Mouse (Mus musculus) embryonic facial prominence, embryonic 15.5 days (tissue): ENCODE results near the gene Tln2. TPM values are rescaled to one million over a fixed set of nuclear protein-coding genes. Genes with fewer than 3 reads are reported as not detected.

Experiments used
- ATAC-seq: fragments of 200-750 bp; cut with Nextera tagmentation; 2 replicates; pipeline ENCODE4 v1.8.0; 2017; ENCODE audit warnings: low read depth, moderate TSS enrichment; ENCODE audit not compliant: insufficient number of reproducible peaks, low FRiP score, low TSS enrichment
- H3K27ac ChIP-seq: fragments of 300-500 bp; sonication (generic); replicated peaks from 2 replicates; pipeline ENCODE4 v1.5.1; 2015; ENCODE audit warnings: mild to moderate bottlenecking, inconsistent platforms
- H3K27me3 ChIP-seq: fragments of 300-500 bp; sonication (generic); 2 replicates; pipeline ENCODE4 v1.6.1; 2015; ENCODE audit warnings: inconsistent platforms
- H3K36me3 ChIP-seq: fragments of 300-500 bp; sonication (generic); 2 replicates; pipeline ENCODE4 v1.6.1; 2015; ENCODE audit warnings: mild to moderate bottlenecking, inconsistent platforms
- H3K4me1 ChIP-seq: fragments of 300-500 bp; sonication (generic); 2 replicates; pipeline ENCODE4 v1.6.1; 2015; ENCODE audit warnings: inconsistent platforms
- H3K4me2 ChIP-seq: fragments of 300-500 bp; sonication (generic); replicated peaks from 2 replicates; pipeline ENCODE4 v1.6.1; 2015; ENCODE audit warnings: mild to moderate bottlenecking, inconsistent platforms
- H3K4me3 ChIP-seq: fragments of 300-500 bp; sonication (generic); replicated peaks from 2 replicates; pipeline ENCODE4 v1.5.1; 2015; ENCODE audit warnings: mild to moderate bottlenecking, inconsistent platforms
- H3K9ac ChIP-seq: fragments of 300-500 bp; sonication (generic); 2 replicates; pipeline ENCODE4 v1.6.1; 2015; ENCODE audit warnings: inconsistent platforms
- H3K9me3 ChIP-seq: fragments of 300-500 bp; sonication (generic); replicated peaks from 2 replicates; pipeline ENCODE4 v1.6.1; 2016; ENCODE audit warnings: inconsistent platforms
- WGBS: fragments of 180-500 bp; shearing (Covaris S2); methylation state at CpG from one replicate; pipeline ENCODE4 v1.1.7; 2015; 5-methylcytosine and 5-hydroxymethylcytosine counted together
- polyA plus RNA-seq: library from polyadenylated mRNA; unstranded; fragments of >200 nt; fragmentation: Nextera tagmentation; extraction: Ambion mirVana; gene quantifications from 2 replicates; pipeline ENCODE4 v1.2.1, GENCODE M21; 2015

Gene Tln2
- polyA plus RNA-seq, 1 experiment from 2014 or later = 33.9 TPM

- no peak overlapping the region for H3K9ac ChIP-seq
- H3K36me3 ChIP-seq = peaks cover 29% of the 10 kb centered on the region; the same call in 1 of the 2 replicates
- H3K27ac ChIP-seq = no peak overlapping the region
- H3K4me3 ChIP-seq = no peak overlapping the region
- H3K4me2 ChIP-seq = no peak overlapping the region
- no peaks in the 10 kb centered on the region for H3K27me3 ChIP-seq
- H3K4me1 ChIP-seq = no peaks in the 10 kb centered on the region
- WGBS = 86% methylated on average over 9 of the region's 9 CpGs
- no peaks in the 10 kb centered on the region for H3K9me3 ChIP-seq
- ATAC-seq = no peak
These were observed 319.0 kb downstream of the Tln2 start for GRCm38 (mm10) chr9:67240456-67240855.

GRCm38 (mm10) chr9:67236987-67237386, 322.5 kb downstream of the Tln2 start:
- Histone ChIP-seq H3K27me3 (no peaks in the 10 kb centered on the region), H3K4me1 (no peaks in the 10 kb centered on the region; the same call in 1 of the 2 replicates), H3K27ac (no peak overlapping the region), H3K9ac (no peak overlapping the region), H3K9me3 (no peaks in the 10 kb centered on the region), H3K36me3 (peaks cover 29% of the 10 kb centered on the region; the same call in 1 of the 2 replicates), H3K4me3 (no peak overlapping the region), H3K4me2 (no peak overlapping the region)
- WGBS = 47% methylated on average over 3 of the region's 3 CpGs
- no peak for ATAC-seq

GRCm38 (mm10) chr9:67235441-67236217, 323.9 kb downstream of the Tln2 start:
- Histone ChIP-seq H3K4me1 (no peaks in the 10 kb centered on the region; the same call in 1 of the 2 replicates), H3K9ac (no peak overlapping the region), H3K27ac (peak overlapping the region; percentile 11; the same call in 1 of the 2 replicates), H3K4me2 (no peak overlapping the region), H3K4me3 (no peak overlapping the region), H3K36me3 (peaks cover 19% of the 10 kb centered on the region; the same call in 1 of the 2 replicates), H3K9me3 (no peaks in the 10 kb centered on the region), H3K27me3 (no peaks in the 10 kb centered on the region)
- no peak for ATAC-seq
- WGBS = 63% methylated on average over 12 of the region's 12 CpGs

GRCm38 (mm10) chr9:67229033-67229432, 330.5 kb downstream of the Tln2 start:
- H3K9me3 ChIP-seq = no peaks in the 10 kb centered on the region
- no peak overlapping the region for H3K9ac ChIP-seq
- peaks cover 22% of the 10 kb centered on the region for H3K4me1 ChIP-seq
- H3K4me2 ChIP-seq = no peak overlapping the region
- peak; percentile 68 for ATAC-seq
- peak overlapping the region; percentile 93 for H3K27ac ChIP-seq
- no peak overlapping the region for H3K4me3 ChIP-seq
- peaks cover 10% of the 10 kb centered on the region for H3K36me3 ChIP-seq
- 40% methylated on average over 5 of the region's 5 CpGs for WGBS
- no peaks in the 10 kb centered on the region for H3K27me3 ChIP-seq

DNA sequence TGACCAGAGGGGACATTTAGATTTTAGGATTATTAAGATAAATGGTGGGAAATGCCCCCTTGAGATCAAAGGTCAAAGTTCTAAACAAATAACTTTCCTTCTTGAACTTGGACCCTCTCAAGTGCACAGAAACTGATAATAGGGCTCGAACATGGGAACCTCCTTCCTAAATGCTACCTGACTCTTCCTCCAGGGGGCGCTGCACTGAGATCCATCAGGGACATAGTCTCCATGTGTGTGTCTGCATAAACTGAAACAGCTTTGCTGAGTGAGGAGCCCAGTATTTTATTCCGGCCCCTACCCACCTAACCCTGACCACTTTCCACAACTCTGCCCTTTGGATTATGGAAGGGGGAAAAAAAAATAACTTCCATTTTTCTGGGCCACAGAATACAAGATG, 339.1 kb downstream of the Tln2 start:
- no peak overlapping the region for H3K9ac ChIP-seq
- H3K4me3 ChIP-seq = no peak overlapping the region
- H3K9me3 ChIP-seq = no peaks in the 10 kb centered on the region
- peaks cover 15% of the 10 kb centered on the region for H3K36me3 ChIP-seq
- H3K4me1 ChIP-seq = peaks cover 15% of the 10 kb centered on the region
- no peak overlapping the region for H3K27ac ChIP-seq
- no peaks in the 10 kb centered on the region for H3K27me3 ChIP-seq
- ATAC-seq = no peak
- 66% methylated on average over 3 of the region's 3 CpGs for WGBS
- H3K4me2 ChIP-seq = no peak overlapping the region

GRCm38 (mm10) chr9:67218001-67218400, 341.5 kb downstream of the Tln2 start:
- peak; percentile 44; the same call in 1 of the 2 replicates for ATAC-seq
- Histone ChIP-seq H3K4me2 (no peak overlapping the region), H3K36me3 (peaks cover 14% of the 10 kb centered on the region), H3K9me3 (no peaks in the 10 kb centered on the region), H3K4me1 (peaks cover 23% of the 10 kb centered on the region), H3K27ac (peak overlapping the region; percentile 5), H3K4me3 (no peak overlapping the region), H3K27me3 (no peaks in the 10 kb centered on the region), H3K9ac (no peak overlapping the region)
- whole genome bisulfite sequencing = 49% methylated on average over 9 of the region's 9 CpGs

- no peaks in the 10 kb centered on the region for H3K27me3 ChIP-seq
- no peaks in the 10 kb centered on the region for H3K9me3 ChIP-seq
- H3K4me1 ChIP-seq = peaks cover 21% of the 10 kb centered on the region
- H3K27ac ChIP-seq = no peak overlapping the region
- ATAC-seq = no peak
- H3K4me3 ChIP-seq = no peak overlapping the region
- no peak overlapping the region for H3K4me2 ChIP-seq
- 70% methylated on average over 3 of the region's 3 CpGs for WGBS
- no peak overlapping the region for H3K9ac ChIP-seq
- 0 out of 2 replicates have a peak, but pooled peaks cover 2% of the 10 kb centered on the region for H3K36me3 ChIP-seq
These were observed 345.1 kb downstream of the Tln2 start for GRCm38 (mm10) chr9:67214191-67214985.

GRCm38 (mm10) chr9:67213275-67213674, 346.2 kb downstream of the Tln2 start:
- H3K9me3 ChIP-seq = no peaks in the 10 kb centered on the region
- WGBS = 57% methylated on average over 6 of the region's 6 CpGs
- no peak overlapping the region for H3K27ac ChIP-seq
- H3K9ac ChIP-seq = no peak overlapping the region
- no peak overlapping the region for H3K4me3 ChIP-seq
- peaks cover 20% of the 10 kb centered on the region for H3K4me1 ChIP-seq
- H3K4me2 ChIP-seq = 0 out of 2 replicates have a peak overlapping the region, but pooled peaks have one; percentile 12
- H3K36me3 ChIP-seq = no peaks in the 10 kb centered on the region
- ATAC-seq = peak; percentile 71
- no peaks in the 10 kb centered on the region for H3K27me3 ChIP-seq

DNA sequence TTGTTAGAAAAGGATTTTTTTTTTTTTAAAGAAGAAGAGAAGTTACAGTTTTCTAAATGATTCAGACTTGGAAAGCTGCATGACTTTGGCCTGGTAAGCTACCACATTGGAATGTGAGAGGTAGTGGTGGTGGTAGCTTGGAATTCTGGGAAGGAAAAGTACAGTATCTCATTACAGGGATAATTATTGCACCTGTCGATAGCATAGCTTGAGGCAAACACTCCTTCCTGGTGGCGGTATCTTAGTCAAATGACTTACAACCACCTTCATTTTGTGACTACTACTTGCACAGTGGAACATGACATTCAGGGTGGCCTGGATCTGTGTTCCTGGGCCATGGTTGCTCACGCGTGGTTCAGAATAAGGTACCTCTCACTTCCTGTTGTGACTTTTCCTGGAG, 348.3 kb downstream of the Tln2 start:
- 81% methylated on average over 4 of the region's 4 CpGs for WGBS
- H3K27ac ChIP-seq = no peak overlapping the region

DNA sequence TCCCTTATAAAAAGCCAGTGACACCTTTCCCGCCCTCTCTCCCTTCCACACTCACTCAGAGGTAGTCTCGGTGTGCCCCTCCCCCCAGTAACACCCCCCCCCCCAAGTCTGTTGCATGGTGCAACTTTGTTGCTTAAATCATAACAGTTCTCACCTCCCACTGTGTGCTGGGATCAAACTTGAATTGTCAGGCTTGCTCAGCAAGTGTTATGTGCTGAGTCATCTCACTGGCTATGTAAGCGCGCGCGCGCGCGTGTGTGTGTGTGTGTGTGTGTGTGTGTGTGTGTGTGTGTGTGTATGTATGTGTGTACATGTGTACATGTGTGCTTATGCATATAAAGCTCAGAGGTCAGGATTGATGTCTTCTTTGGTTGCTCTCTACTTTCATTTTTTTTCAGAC, 350.1 kb downstream of the Tln2 start:
- H3K4me1 ChIP-seq = peaks cover 22% of the 10 kb centered on the region
- H3K9ac ChIP-seq = no peak overlapping the region
- WGBS = 93% methylated on average over 9 of the region's 9 CpGs
- ATAC-seq = no peak
- H3K4me2 ChIP-seq = no peak overlapping the region
- H3K9me3 ChIP-seq = no peaks in the 10 kb centered on the region
- no peaks in the 10 kb centered on the region for H3K27me3 ChIP-seq
- no peaks in the 10 kb centered on the region for H3K36me3 ChIP-seq
- no peak overlapping the region for H3K4me3 ChIP-seq
- H3K27ac ChIP-seq = no peak overlapping the region

More for the DNA sequence above, 348.3 kb downstream of the Tln2 start:
- ATAC-seq = no peak
- H3K4me3 ChIP-seq = no peak overlapping the region
- no peaks in the 10 kb centered on the region for H3K36me3 ChIP-seq
- H3K4me1 ChIP-seq = peaks cover 22% of the 10 kb centered on the region
- H3K9me3 ChIP-seq = no peaks in the 10 kb centered on the region
- no peak overlapping the region for H3K4me2 ChIP-seq
- no peaks in the 10 kb centered on the region for H3K27me3 ChIP-seq
- no peak overlapping the region for H3K9ac ChIP-seq

GRCm38 (mm10) chr9:67208420-67208819, 351.1 kb downstream of the Tln2 start:
- Histone ChIP-seq H3K27ac (no peak overlapping the region), H3K4me3 (no peak overlapping the region), H3K36me3 (no peaks in the 10 kb centered on the region), H3K9ac (no peak overlapping the region), H3K4me1 (peaks cover 14% of the 10 kb centered on the region), H3K9me3 (no peaks in the 10 kb centered on the region), H3K27me3 (no peaks in the 10 kb centered on the region), H3K4me2 (no peak overlapping the region)
- WGBS = 13% methylated on average over 3 of the region's 3 CpGs
- no peak for ATAC-seq
